Mouse (Mus musculus): ENCODE measurements around the gene Ackr3. TPM values are rescaled to one million over a fixed set of nuclear protein-coding genes. Genes with fewer than 3 reads are reported as not detected.

The Ackr3 gene
- polyA plus RNA-seq, 1 experiment from 2014 or later: 54.8 TPM

DNA sequence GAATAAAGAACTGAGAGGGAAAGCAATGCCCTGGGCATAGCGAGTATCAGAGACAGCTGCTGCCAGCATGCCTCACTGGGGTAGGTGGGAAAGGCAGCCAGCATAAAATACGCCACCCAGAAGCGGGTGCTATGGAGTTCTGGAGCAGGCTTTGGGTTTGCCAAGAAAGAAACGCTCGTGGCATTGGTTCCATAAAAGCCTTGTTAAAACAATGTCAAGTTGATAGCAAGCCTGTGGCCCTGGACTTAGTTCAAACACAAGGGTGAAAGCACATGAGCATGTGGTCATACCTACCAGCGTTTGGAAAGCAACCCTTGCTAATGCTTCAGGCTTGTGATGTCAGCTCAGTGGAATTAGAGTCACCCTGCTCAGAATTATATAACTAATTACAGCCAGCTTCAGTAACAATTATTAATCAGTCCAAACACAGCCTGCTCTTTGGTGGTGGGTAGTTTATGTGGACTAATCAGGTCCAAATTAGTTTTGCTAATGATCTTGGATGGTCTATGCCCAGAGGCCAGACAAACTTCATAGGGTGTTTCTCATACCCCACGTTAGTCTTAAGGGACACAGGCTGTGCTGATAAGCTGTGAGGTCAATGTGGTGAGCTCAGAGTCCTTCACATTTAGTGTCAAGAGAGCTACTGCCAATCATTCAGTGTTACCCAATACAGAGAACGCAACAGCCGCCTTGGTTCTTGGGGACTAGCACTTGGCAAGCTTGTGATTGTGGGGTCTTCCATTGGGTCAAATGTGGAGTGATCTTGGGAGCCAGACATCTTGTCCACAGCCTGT is 34.5 kb downstream of the Ackr3 start:
- no peak overlapping the region for H3K4me3 ChIP-seq (ENCODE audit: low read depth, low read length)
- H3K4me2 ChIP-seq (replicated peaks; ENCODE audit: low read depth, low read length): no peak overlapping the region
- no peak overlapping the region for H3K27ac ChIP-seq (ENCODE audit: low read length)
- WGBS: 69% methylated on average over 9 of the region's 9 CpGs
- TF ChIP-seq EP300 (IDR thresholded peaks at IDR 0.05): no peak
- TF ChIP-seq CTCF (IDR thresholded peaks at IDR 0.05): no peak
- ATAC-seq (no peak), DNase-seq (ENCODE audit: low spot score) (no peak)
- H3K27me3 ChIP-seq (replicated peaks; ENCODE audit: insufficient read depth, low read length): no peaks in the 10 kb centered on the region
- H3K9me3 ChIP-seq (ENCODE audit: low read length): no peaks in the 10 kb centered on the region
- H3K36me3 ChIP-seq (ENCODE audit: insufficient read depth, low read length): no peaks in the 10 kb centered on the region
- H3K9ac ChIP-seq (replicated peaks; ENCODE audit: low read depth): no peak overlapping the region
- H3K4me1 ChIP-seq (ENCODE audit: insufficient read depth, low read depth, low read length): no peaks in the 10 kb centered on the region

DNA sequence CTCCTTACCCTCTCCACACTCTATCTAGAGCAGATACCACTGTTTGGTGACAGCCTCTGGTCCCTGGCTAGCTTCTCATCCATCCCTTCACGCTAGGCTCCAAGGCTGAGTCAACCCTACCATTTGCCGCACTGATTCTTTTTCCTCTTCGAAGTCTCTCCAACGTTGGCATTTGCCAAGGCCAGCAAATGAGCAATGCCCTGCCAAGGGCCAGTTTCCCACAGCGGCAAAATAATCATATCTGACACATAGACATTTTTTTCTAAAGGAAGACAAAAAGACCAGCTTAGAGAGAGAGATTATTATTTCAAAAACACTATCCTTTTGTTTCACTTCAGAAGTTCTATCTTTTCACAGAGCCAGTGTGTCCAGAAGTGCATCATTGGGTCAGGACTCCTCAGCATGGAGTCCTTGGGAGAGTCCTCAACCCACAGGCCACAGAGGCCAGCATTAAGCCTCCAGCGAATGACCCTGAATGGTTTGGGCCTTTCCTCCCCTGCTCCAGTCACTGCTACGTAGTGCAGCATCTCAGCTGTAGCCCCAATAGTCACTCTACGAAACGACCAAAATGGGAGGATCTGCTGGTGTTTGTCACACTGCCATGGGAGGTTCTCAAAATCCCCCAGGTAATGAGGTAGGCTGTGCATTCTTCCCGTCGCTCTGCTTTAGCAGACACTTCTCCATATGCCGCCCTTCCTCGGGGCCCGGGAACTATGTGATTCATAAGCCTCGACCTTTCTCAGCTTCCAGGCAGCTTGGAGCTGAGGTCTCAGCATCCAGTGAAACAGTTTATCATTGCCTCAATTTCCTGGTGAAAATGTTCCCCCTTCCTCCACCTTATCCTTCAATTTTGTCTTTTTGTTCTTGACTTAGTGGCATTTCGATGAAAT is 35.8 kb downstream of the Ackr3 start:
- TF ChIP-seq CTCF (IDR thresholded peaks at IDR 0.05) (no peak), EP300 (IDR thresholded peaks at IDR 0.05) (no peak)
- no peak overlapping the region for H3K27ac ChIP-seq (ENCODE audit: low read length)
- no peaks in the 10 kb centered on the region for H3K36me3 ChIP-seq (ENCODE audit: insufficient read depth, low read length)
- no peak overlapping the region for H3K4me2 ChIP-seq (replicated peaks; ENCODE audit: low read depth, low read length)
- H3K27me3 ChIP-seq (replicated peaks; ENCODE audit: insufficient read depth, low read length): no peaks in the 10 kb centered on the region
- WGBS: 81% methylated on average over 16 of the region's 16 CpGs
- H3K9me3 ChIP-seq (ENCODE audit: low read length): no peaks in the 10 kb centered on the region
- DNase-seq (ENCODE audit: low spot score) (no peak), ATAC-seq (no peak)
- H3K4me3 ChIP-seq (ENCODE audit: low read depth, low read length): no peak overlapping the region
- no peaks in the 10 kb centered on the region for H3K4me1 ChIP-seq (ENCODE audit: insufficient read depth, low read depth, low read length)
- no peak overlapping the region for H3K9ac ChIP-seq (replicated peaks; ENCODE audit: low read depth)

GRCm38 (mm10) chr1:90240287-90240686 is 36.5 kb downstream of the Ackr3 start:
- H3K4me2 ChIP-seq (replicated peaks; ENCODE audit: low read depth, low read length): no peak overlapping the region
- H3K9ac ChIP-seq (replicated peaks; ENCODE audit: low read depth): no peak overlapping the region
- WGBS: 55% methylated on average over 4 of the region's 4 CpGs
- no peaks in the 10 kb centered on the region for H3K27me3 ChIP-seq (replicated peaks; ENCODE audit: insufficient read depth, low read length)
- H3K27ac ChIP-seq (ENCODE audit: low read length): no peak overlapping the region
- no peaks in the 10 kb centered on the region for H3K4me1 ChIP-seq (ENCODE audit: insufficient read depth, low read depth, low read length)
- no peak for TF ChIP-seq CTCF (IDR thresholded peaks at IDR 0.05)
- no peak for TF ChIP-seq EP300 (IDR thresholded peaks at IDR 0.05)
- ATAC-seq (no peak), DNase-seq (ENCODE audit: low spot score) (no peak)
- H3K9me3 ChIP-seq (ENCODE audit: low read length): no peaks in the 10 kb centered on the region
- H3K36me3 ChIP-seq (ENCODE audit: insufficient read depth, low read length): no peaks in the 10 kb centered on the region
- H3K4me3 ChIP-seq (ENCODE audit: low read depth, low read length): no peak overlapping the region

GRCm38 (mm10) chr1:90242444-90242989 is 38.7 kb downstream of the Ackr3 start:
- Histone ChIP-seq H3K36me3 (ENCODE audit: insufficient read depth, low read length) (no peaks in the 10 kb centered on the region), H3K27ac (ENCODE audit: low read length) (no peak overlapping the region), H3K4me2 (replicated peaks; ENCODE audit: low read depth, low read length) (no peak overlapping the region), H3K4me1 (ENCODE audit: insufficient read depth, low read depth, low read length) (no peaks in the 10 kb centered on the region), H3K9me3 (ENCODE audit: low read length) (no peaks in the 10 kb centered on the region), H3K4me3 (ENCODE audit: low read depth, low read length) (no peak overlapping the region), H3K9ac (replicated peaks; ENCODE audit: low read depth) (no peak overlapping the region), H3K27me3 (replicated peaks; ENCODE audit: insufficient read depth, low read length) (no peaks in the 10 kb centered on the region)
- WGBS: 77% methylated on average over 8 of the region's 8 CpGs
- ATAC-seq: no peak
- DNase-seq (ENCODE audit: low spot score): no peak
- TF ChIP-seq EP300 (IDR thresholded peaks at IDR 0.05) (no peak), CTCF (IDR thresholded peaks at IDR 0.05) (no peak)

- H3K36me3 ChIP-seq (ENCODE audit: insufficient read depth, low read length): no peaks in the 10 kb centered on the region
- H3K4me1 ChIP-seq (ENCODE audit: insufficient read depth, low read depth, low read length): no peaks in the 10 kb centered on the region
- no peak overlapping the region for H3K4me2 ChIP-seq (replicated peaks; ENCODE audit: low read depth, low read length)
- no peak overlapping the region for H3K4me3 ChIP-seq (ENCODE audit: low read depth, low read length)
- no peak overlapping the region for H3K9ac ChIP-seq (replicated peaks; ENCODE audit: low read depth)
- no peak for DNase-seq (ENCODE audit: low spot score)
- TF ChIP-seq EP300 (IDR thresholded peaks at IDR 0.05) (no peak), CTCF (IDR thresholded peaks at IDR 0.05) (no peak)
- no peak overlapping the region for H3K27ac ChIP-seq (ENCODE audit: low read length)
- H3K27me3 ChIP-seq (replicated peaks; ENCODE audit: insufficient read depth, low read length): no peaks in the 10 kb centered on the region
- ATAC-seq: no peak
- H3K9me3 ChIP-seq (ENCODE audit: low read length): no peaks in the 10 kb centered on the region
- WGBS: 85% methylated on average over 1 of the region's 1 CpGs
These were observed 40.8 kb downstream of the Ackr3 start for GRCm38 (mm10) chr1:90244537-90244936.

DNA sequence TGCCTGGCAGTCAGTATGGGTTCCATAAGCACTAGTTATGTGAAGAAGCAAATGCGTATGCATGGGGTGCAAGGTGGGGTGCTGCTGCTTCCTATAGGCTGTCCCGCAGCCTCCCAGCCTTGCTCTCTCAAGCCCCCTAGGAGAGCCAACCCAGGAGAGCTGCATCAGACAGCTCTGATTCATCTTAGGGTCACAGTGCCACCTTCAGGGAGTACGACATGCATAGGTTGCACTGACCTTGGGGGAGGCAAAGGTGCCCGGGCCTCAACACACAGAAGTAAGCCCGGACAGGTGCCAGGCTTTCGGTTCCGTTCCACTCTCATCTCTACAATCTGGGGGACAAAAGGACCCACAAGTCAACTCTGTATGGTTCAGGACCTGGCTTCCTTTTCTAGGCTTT is 41.8 kb downstream of the Ackr3 start:
- ATAC-seq (no peak), DNase-seq (ENCODE audit: low spot score) (no peak)
- Histone ChIP-seq H3K4me2 (replicated peaks; ENCODE audit: low read depth, low read length) (no peak overlapping the region), H3K4me1 (ENCODE audit: insufficient read depth, low read depth, low read length) (0 out of 2 replicates have a peak, but pooled peaks cover 3% of the 10 kb centered on the region), H3K36me3 (ENCODE audit: insufficient read depth, low read length) (no peaks in the 10 kb centered on the region), H3K9me3 (ENCODE audit: low read length) (no peaks in the 10 kb centered on the region), H3K9ac (replicated peaks; ENCODE audit: low read depth) (no peak overlapping the region), H3K27me3 (replicated peaks; ENCODE audit: insufficient read depth, low read length) (no peaks in the 10 kb centered on the region), H3K4me3 (ENCODE audit: low read depth, low read length) (no peak overlapping the region), H3K27ac (ENCODE audit: low read length) (no peak overlapping the region)
- TF ChIP-seq EP300 (IDR thresholded peaks at IDR 0.05) (no peak), CTCF (IDR thresholded peaks at IDR 0.05) (peak; percentile 33; the same call in 1 of the 2 replicates)
- WGBS: 82% methylated on average over 7 of the region's 7 CpGs
